Mouse (Mus musculus): ENCODE measurements around the gene Rnase13. TPM values are rescaled to one million over a fixed set of nuclear protein-coding genes. Genes with fewer than 3 reads are reported as not detected.
"Not testable (repeated sequence)": the region's sequence is repeated elsewhere in the genome, so short reads cannot be mapped to it uniquely, and the experiment has no call there.

Rnase13 gene
- polyA plus RNA-seq, 1 experiment from 2014 or later, result not detected

- H3K9me3 ChIP-seq (ENCODE audit: low read length), result no peaks in the 10 kb centered on the region
- H3K27me3 ChIP-seq (ENCODE audit: insufficient read depth, low read length), result no peaks in the 10 kb centered on the region
- no peak for ATAC-seq (ENCODE audit: low FRiP score, low TSS enrichment)
- 0 out of 2 replicates have a peak, but pooled peaks cover 4% of the 10 kb centered on the region for H3K4me1 ChIP-seq (ENCODE audit: insufficient read depth, low read length)
- H3K4me2 ChIP-seq (replicated peaks; ENCODE audit: low read depth, low read length), result no peak overlapping the region
- 69% methylated on average over 9 of the region's 9 CpGs for WGBS
- no peaks in the 10 kb centered on the region for H3K36me3 ChIP-seq (ENCODE audit: insufficient read depth, low read length)
- H3K4me3 ChIP-seq (ENCODE audit: low read length), result no peak overlapping the region
- H3K9ac ChIP-seq (replicated peaks; ENCODE audit: low read length), result no peak overlapping the region
- H3K27ac ChIP-seq (ENCODE audit: low read length), result no peak overlapping the region
Measured at GRCm38 (mm10) chr14:51929968-51930367, 7.4 kb upstream of the Rnase13 start.

GRCm38 (mm10) chr14:51929309-51929943, 6.9 kb upstream of the Rnase13 start:
- 78% methylated on average over 8 of the region's 8 CpGs for WGBS
- H3K4me2 ChIP-seq (replicated peaks; ENCODE audit: low read depth, low read length), result no peak overlapping the region
- 0 out of 2 replicates have a peak, but pooled peaks have one; percentile 44 for ATAC-seq (ENCODE audit: low FRiP score, low TSS enrichment)
- H3K4me1 ChIP-seq (ENCODE audit: insufficient read depth, low read length), result 0 out of 2 replicates have a peak, but pooled peaks cover 4% of the 10 kb centered on the region
- no peak overlapping the region for H3K4me3 ChIP-seq (ENCODE audit: low read length)
- H3K27ac ChIP-seq (ENCODE audit: low read length), result no peak overlapping the region
- H3K27me3 ChIP-seq (ENCODE audit: insufficient read depth, low read length), result no peaks in the 10 kb centered on the region
- no peak overlapping the region for H3K9ac ChIP-seq (replicated peaks; ENCODE audit: low read length)
- H3K9me3 ChIP-seq (ENCODE audit: low read length), result no peaks in the 10 kb centered on the region
- no peaks in the 10 kb centered on the region for H3K36me3 ChIP-seq (ENCODE audit: insufficient read depth, low read length)

DNA sequence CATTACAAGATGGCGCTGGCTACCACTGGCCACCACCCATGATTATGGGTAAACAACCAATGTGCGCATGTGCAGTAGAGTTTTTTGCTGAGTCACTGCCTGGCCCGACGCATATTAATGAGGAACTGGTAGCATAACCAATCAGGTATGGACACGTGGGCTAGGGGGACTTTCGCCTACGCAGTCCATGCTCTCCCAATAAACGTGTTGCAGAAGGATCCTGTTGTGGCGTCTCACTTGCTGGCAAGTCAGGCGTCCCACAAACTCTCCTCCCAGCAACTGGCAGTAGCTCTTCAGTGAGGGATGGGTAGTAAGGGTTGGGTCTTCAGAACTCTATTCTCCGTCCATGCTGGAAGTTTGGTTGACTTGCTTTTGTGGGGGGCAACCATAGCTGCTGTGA, 4.4 kb upstream of the Rnase13 start:
- 93% methylated on average over 11 of the region's 11 CpGs for WGBS
- not testable (repeated sequence) for H3K27me3 ChIP-seq (ENCODE audit: insufficient read depth, low read length); H3K4me2 ChIP-seq (replicated peaks; ENCODE audit: low read depth, low read length); H3K4me1 ChIP-seq (ENCODE audit: insufficient read depth, low read length); H3K27ac ChIP-seq (ENCODE audit: low read length); H3K9ac ChIP-seq (replicated peaks; ENCODE audit: low read length); H3K36me3 ChIP-seq (ENCODE audit: insufficient read depth, low read length); H3K4me3 ChIP-seq (ENCODE audit: low read length); H3K9me3 ChIP-seq (ENCODE audit: low read length); ATAC-seq (ENCODE audit: low FRiP score, low TSS enrichment)

- ATAC-seq (ENCODE audit: low FRiP score, low TSS enrichment), result no peak
- no peaks in the 10 kb centered on the region for H3K27me3 ChIP-seq (ENCODE audit: insufficient read depth, low read length)
- no peak overlapping the region for H3K27ac ChIP-seq (ENCODE audit: low read length)
- no peaks in the 10 kb centered on the region for H3K36me3 ChIP-seq (ENCODE audit: insufficient read depth, low read length)
- 79% methylated on average over 4 of the region's 4 CpGs for WGBS
- H3K4me2 ChIP-seq (replicated peaks; ENCODE audit: low read depth, low read length), result no peak overlapping the region
- H3K9me3 ChIP-seq (ENCODE audit: low read length), result no peaks in the 10 kb centered on the region
- H3K4me3 ChIP-seq (ENCODE audit: low read length), result no peak overlapping the region
- no peak overlapping the region for H3K9ac ChIP-seq (replicated peaks; ENCODE audit: low read length)
- 0 out of 2 replicates have a peak, but pooled peaks cover 5% of the 10 kb centered on the region for H3K4me1 ChIP-seq (ENCODE audit: insufficient read depth, low read length)
Measured at GRCm38 (mm10) chr14:51923492-51923891, 919 bp upstream of the Rnase13 start.

DNA sequence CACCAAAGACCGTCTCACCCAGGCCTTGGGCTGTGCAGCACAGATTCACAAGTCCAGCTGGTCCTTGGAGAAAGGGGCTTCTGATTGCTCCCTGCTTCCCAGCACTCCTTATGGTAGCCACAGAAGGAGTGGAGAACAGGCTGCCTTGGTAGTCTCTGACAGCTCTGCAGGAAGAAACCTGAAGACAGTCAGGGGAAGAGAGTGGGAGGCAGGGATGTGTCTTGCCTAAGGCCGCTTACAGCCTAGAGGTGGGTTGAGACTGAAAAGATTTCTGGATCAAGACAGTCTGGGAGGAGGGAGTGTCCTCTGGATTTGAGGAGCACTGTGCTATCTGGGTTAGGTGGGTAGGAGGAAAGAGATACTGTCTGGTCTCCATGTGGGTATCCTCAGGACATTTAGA, 337 bp upstream of the Rnase13 start:
- no peak overlapping the region for H3K9ac ChIP-seq (replicated peaks; ENCODE audit: low read length)
- no peak overlapping the region for H3K27ac ChIP-seq (ENCODE audit: low read length)
- no peak for ATAC-seq (ENCODE audit: low FRiP score, low TSS enrichment)
- 79% methylated on average over 2 of the region's 2 CpGs for WGBS
- no peaks in the 10 kb centered on the region for H3K9me3 ChIP-seq (ENCODE audit: low read length)
- H3K27me3 ChIP-seq (ENCODE audit: insufficient read depth, low read length), result no peaks in the 10 kb centered on the region
- no peak overlapping the region for H3K4me2 ChIP-seq (replicated peaks; ENCODE audit: low read depth, low read length)
- H3K4me3 ChIP-seq (ENCODE audit: low read length), result no peak overlapping the region
- H3K4me1 ChIP-seq (ENCODE audit: insufficient read depth, low read length), result 0 out of 2 replicates have a peak, but pooled peaks cover 5% of the 10 kb centered on the region
- H3K36me3 ChIP-seq (ENCODE audit: insufficient read depth, low read length), result no peaks in the 10 kb centered on the region

DNA sequence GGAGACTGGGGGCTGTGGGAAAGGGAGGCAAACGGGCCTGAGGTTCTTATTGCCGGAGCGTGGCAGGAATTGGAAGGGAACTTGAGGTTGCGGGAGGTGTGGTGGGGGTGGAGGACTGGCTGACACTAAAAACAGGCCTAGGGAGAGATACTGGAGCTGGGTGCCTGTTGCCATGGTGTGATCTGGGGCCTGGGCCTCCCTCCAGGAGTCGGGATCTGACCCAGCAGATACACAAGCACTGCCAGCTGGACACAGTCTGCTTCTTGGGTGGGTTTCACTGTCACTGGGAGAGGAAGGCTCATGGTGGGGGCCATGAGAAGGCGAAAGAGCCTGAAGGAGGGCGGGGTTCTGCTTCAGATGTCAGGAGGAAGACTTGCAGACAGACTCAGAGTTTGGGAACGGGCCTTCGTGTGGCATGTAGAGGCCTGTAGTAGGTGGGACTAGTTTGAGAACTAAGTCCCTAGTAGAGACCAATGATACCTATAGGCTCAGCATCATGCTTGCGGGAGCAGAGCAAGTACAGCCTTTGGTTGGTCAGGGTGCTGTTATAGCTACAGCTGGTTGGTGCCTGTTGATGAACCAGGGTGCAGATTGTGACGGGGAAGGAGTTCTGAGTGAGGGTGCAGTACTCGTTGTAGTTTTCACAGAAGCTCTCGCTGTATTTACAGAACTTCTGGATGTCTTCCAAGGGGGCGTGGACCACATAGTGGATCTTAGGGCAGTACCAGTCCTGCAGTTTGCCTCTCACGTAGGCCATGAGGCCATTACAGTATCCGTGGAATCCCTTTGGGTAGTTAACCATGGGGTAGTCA, 608 bp downstream of the Rnase13 start:
- Histone ChIP-seq H3K27me3 (ENCODE audit: insufficient read depth, low read length) (no peaks in the 10 kb centered on the region), H3K9me3 (ENCODE audit: low read length) (no peaks in the 10 kb centered on the region), H3K27ac (ENCODE audit: low read length) (no peak overlapping the region), H3K9ac (replicated peaks; ENCODE audit: low read length) (no peak overlapping the region), H3K4me3 (ENCODE audit: low read length) (no peak overlapping the region), H3K4me1 (ENCODE audit: insufficient read depth, low read length) (0 out of 2 replicates have a peak, but pooled peaks cover 5% of the 10 kb centered on the region), H3K4me2 (replicated peaks; ENCODE audit: low read depth, low read length) (no peak overlapping the region), H3K36me3 (ENCODE audit: insufficient read depth, low read length) (no peaks in the 10 kb centered on the region)
- ATAC-seq (ENCODE audit: low FRiP score, low TSS enrichment), result peak; percentile 69
- 68% methylated on average over 16 of the region's 16 CpGs for WGBS

GRCm38 (mm10) chr14:51918966-51919365, 3.6 kb downstream of the Rnase13 start:
- no peak overlapping the region for H3K27ac ChIP-seq (ENCODE audit: low read length)
- no peaks in the 10 kb centered on the region for H3K9me3 ChIP-seq (ENCODE audit: low read length)
- no peak for ATAC-seq (ENCODE audit: low FRiP score, low TSS enrichment)
- H3K27me3 ChIP-seq (ENCODE audit: insufficient read depth, low read length), result no peaks in the 10 kb centered on the region
- H3K9ac ChIP-seq (replicated peaks; ENCODE audit: low read length), result no peak overlapping the region
- H3K4me2 ChIP-seq (replicated peaks; ENCODE audit: low read depth, low read length), result no peak overlapping the region
- no peak overlapping the region for H3K4me3 ChIP-seq (ENCODE audit: low read length)
- no peaks in the 10 kb centered on the region for H3K36me3 ChIP-seq (ENCODE audit: insufficient read depth, low read length)
- peaks cover 13% of the 10 kb centered on the region; the same call in 1 of the 2 replicates for H3K4me1 ChIP-seq (ENCODE audit: insufficient read depth, low read length)
- WGBS, result 87% methylated on average over 4 of the region's 4 CpGs

DNA sequence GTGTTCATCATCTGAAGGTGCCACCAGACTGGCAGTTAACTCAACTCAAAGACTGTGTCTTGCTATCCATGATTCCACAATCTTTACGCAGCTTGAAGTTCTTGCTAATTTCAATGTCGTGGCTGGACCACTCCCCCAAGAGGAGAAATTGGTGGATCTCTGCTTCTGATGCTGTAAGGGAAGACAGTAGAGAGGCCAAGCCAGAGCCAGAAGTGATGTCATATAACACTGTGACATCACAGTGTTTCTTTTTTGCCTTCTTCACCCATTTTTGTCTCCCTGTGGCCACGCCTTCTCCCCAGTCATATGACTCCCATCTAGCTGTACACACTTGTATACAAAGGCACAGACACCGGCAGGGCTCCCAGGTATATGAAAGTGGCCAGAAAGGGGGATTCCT, 4.4 kb downstream of the Rnase13 start, which contains the start of gene Tppp2:
TSS of gene Tppp2 (plus strand) at position 301 of the 400 bp plus-strand sequence.
- H3K27ac ChIP-seq (ENCODE audit: low read length), result no peak within 1 kb of the TSS
- WGBS, result 90% methylated on average over 4 of the region's 4 CpGs
- H3K36me3 ChIP-seq (ENCODE audit: insufficient read depth, low read length), result no peaks in the 10 kb centered on the region
- peaks cover 14% of the 10 kb centered on the region; the same call in 1 of the 2 replicates for H3K4me1 ChIP-seq (ENCODE audit: insufficient read depth, low read length)
- H3K4me3 ChIP-seq (ENCODE audit: low read length), result no peak within 1 kb of the TSS
- H3K4me2 ChIP-seq (replicated peaks; ENCODE audit: low read depth, low read length), result no peak within 1 kb of the TSS
- no peaks in the 10 kb centered on the region for H3K9me3 ChIP-seq (ENCODE audit: low read length)
- H3K27me3 ChIP-seq (ENCODE audit: insufficient read depth, low read length), result no peaks in the 10 kb centered on the region
- H3K9ac ChIP-seq (replicated peaks; ENCODE audit: low read length), result no peak within 1 kb of the TSS
- ATAC-seq (ENCODE audit: low FRiP score, low TSS enrichment), result no peak

DNA sequence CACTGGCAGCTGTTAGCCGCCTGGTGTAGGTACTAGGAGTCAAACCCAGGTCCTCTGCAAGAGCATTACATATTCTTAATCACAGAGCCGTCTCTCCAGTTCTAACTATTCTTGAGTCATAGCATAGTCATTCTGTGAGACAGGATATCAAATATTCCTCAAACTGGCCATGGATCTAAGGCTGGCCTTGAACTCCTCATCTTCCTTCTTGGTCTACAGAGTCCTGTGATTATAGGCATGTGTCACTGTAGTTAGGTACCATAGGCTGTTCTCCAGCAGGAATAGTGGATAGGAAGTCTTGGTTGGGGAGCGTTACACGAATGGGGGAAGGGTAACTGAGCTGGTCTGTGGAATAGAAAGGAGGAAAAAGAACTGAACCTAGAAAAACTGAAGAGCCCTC, 6.0 kb downstream of the Rnase13 start:
- Histone ChIP-seq H3K4me3 (ENCODE audit: low read length) (no peak overlapping the region), H3K9me3 (ENCODE audit: low read length) (no peaks in the 10 kb centered on the region), H3K36me3 (ENCODE audit: insufficient read depth, low read length) (no peaks in the 10 kb centered on the region), H3K27me3 (ENCODE audit: insufficient read depth, low read length) (no peaks in the 10 kb centered on the region), H3K27ac (ENCODE audit: low read length) (no peak overlapping the region), H3K9ac (replicated peaks; ENCODE audit: low read length) (no peak overlapping the region), H3K4me2 (replicated peaks; ENCODE audit: low read depth, low read length) (no peak overlapping the region), H3K4me1 (ENCODE audit: insufficient read depth, low read length) (peaks cover 17% of the 10 kb centered on the region)
- ATAC-seq (ENCODE audit: low FRiP score, low TSS enrichment), result no peak
- 89% methylated on average over 4 of the region's 4 CpGs for WGBS

GRCm38 (mm10) chr14:51915030-51915429, 7.5 kb downstream of the Rnase13 start:
- ATAC-seq (ENCODE audit: low FRiP score, low TSS enrichment), result no peak
- Histone ChIP-seq H3K4me1 (ENCODE audit: insufficient read depth, low read length) (peaks cover 17% of the 10 kb centered on the region), H3K4me2 (replicated peaks; ENCODE audit: low read depth, low read length) (no peak overlapping the region), H3K9me3 (ENCODE audit: low read length) (no peaks in the 10 kb centered on the region), H3K36me3 (ENCODE audit: insufficient read depth, low read length) (no peaks in the 10 kb centered on the region), H3K27ac (ENCODE audit: low read length) (no peak overlapping the region; the same call in 1 of the 2 replicates), H3K4me3 (ENCODE audit: low read length) (no peak overlapping the region), H3K9ac (replicated peaks; ENCODE audit: low read length) (no peak overlapping the region), H3K27me3 (ENCODE audit: insufficient read depth, low read length) (no peaks in the 10 kb centered on the region)
- 7% methylated on average over 3 of the region's 3 CpGs for WGBS
